Mouse (Mus musculus) E14TG2a.4 (cell line): ENCODE data around the gene Gba.

ENCODE experiments used
- H3K27me3 ChIP-seq: 2 replicates; pipeline ENCODE4 v1.6.1; 2014; ENCODE audit warnings: low read length, control low read depth; ENCODE audit not compliant: insufficient read depth
- H3K36me3 ChIP-seq: 2 replicates; pipeline ENCODE4 v1.6.1; 2014; ENCODE audit warnings: low read length, control low read depth; ENCODE audit not compliant: insufficient read depth
- H3K4me1 ChIP-seq: replicated peaks from 2 replicates; pipeline ENCODE4 v1.6.1; 2014; ENCODE audit warnings: low read depth, low read length, control low read depth
- H3K4me3 ChIP-seq: replicated peaks from 2 replicates; pipeline ENCODE4 v1.5.1; 2014; ENCODE audit warnings: mild to moderate bottlenecking, low read length
- H3K9me3 ChIP-seq: 2 replicates; pipeline ENCODE4 v1.6.1; 2014; ENCODE audit warnings: low read length, control low read depth
- CTCF ChIP-seq: conservative IDR thresholded peaks from 2 replicates; pipeline ENCODE4 v1.5.1; 2014; ENCODE audit warnings: low read length
- NANOG ChIP-seq: IDR thresholded peaks from 2 replicates; pipeline ENCODE4 v1.6.1; 2014; ENCODE audit warnings: borderline replicate concordance, low read length, mixed read lengths
- POU5F1 ChIP-seq: IDR thresholded peaks from 2 replicates; pipeline ENCODE4 v1.6.1; 2014; ENCODE audit warnings: low read length, borderline replicate concordance

The Gba gene

DNA sequence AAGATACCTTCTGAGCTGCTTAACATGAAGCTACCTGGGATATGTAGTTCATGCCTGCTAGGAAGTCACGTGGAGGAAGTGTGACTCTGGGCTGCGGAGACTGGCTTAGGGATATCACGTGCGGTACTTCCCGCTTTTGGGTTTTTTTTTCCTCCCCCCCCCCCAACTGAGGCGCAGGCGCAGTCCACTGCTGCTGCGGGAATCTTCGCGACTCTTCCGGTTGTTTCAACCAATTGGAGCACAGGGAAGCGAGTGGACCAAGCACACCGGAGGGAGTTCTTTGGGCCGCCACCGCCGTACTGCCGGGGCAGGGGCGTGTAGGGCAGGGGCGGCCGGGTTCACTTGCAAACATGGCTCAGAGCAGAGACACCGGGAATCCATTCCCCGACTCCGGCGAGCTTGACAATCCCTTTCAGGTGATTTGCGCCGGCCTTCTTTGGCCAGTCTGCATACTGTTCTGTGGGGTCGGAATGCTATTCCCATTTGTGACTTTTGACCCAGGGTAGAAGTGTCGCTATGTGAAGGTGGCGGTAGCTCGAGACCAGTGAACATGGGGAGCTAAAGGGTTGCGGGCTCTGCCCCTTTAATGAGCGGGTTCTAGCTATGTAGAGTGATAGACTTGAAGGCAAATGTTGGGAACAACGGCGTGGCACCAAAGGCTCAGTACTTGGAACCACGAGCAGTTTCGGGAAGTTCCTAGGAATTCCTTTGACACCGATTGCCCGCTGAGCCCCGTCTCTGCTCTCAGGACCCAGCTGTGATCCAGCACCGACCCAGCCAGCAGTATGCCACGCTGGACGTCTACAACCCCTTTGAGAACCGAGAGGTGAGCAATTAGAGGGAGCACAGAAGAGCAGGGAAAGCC is 25.3 kb upstream of the Gba start, which contains the start of gene Scamp3:
Gene Scamp3 (plus strand): TSS at position 232 of the 865 bp plus-strand sequence.
- Histone ChIP-seq H3K9me3 (no peaks in the 10 kb centered on the region), H3K36me3 (peaks cover 86% of the 10 kb centered on the region), H3K4me3 (peak within 1 kb of the TSS; percentile 93), H3K4me1 (peaks cover 48% of the 10 kb centered on the region), H3K27me3 (no peaks in the 10 kb centered on the region)
- TF ChIP-seq CTCF (0 out of 2 replicates have a peak, but pooled peaks have one; percentile 0), NANOG (no peak)

DNA sequence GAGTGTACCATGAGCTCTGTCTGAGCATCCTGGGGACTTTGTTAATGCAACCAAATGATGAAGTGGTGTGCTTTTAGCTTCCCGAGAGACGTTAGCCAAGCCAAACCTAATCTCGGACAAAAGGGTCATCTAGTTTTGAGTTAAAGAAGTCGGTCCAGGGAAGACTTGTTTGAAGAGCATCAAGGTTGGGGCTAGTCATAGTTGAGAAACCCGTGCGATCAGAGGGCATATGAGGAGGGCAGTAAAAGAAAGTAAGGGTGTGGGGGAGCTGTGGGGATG is 24.7 kb upstream of the Gba start:
- H3K36me3 ChIP-seq, result peaks cover 83% of the 10 kb centered on the region
- peaks cover 53% of the 10 kb centered on the region for H3K4me1 ChIP-seq
- H3K4me3 ChIP-seq, result peak overlapping the region; percentile 93
- no peaks in the 10 kb centered on the region for H3K9me3 ChIP-seq
- TF ChIP-seq POU5F1 (no peak), CTCF (no peak), NANOG (no peak)
- no peaks in the 10 kb centered on the region for H3K27me3 ChIP-seq

DNA sequence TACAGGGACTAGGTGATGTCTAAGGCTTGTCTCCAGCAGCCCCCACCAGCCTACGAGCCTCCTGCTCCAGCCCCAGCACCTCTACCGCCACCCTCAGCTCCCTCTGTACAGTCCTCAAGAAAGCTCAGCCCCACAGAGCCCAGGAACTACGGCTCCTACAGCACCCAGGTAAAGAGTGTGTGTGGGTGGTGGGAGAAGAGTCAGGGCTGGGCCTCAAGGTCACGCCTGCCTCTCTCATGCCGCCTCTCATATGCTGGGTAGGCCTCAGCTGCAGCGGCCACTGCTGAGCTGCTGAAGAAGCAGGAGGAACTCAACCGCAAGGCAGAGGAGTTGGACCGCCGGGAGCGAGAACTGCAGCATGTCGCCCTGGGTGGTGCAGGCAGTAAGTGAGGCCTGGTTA is 23.7 kb upstream of the Gba start:
- Histone ChIP-seq H3K27me3 (peaks cover 4% of the 10 kb centered on the region), H3K4me3 (peak overlapping the region; percentile 93), H3K4me1 (peaks cover 62% of the 10 kb centered on the region), H3K9me3 (no peaks in the 10 kb centered on the region), H3K36me3 (peaks cover 73% of the 10 kb centered on the region)
- TF ChIP-seq NANOG (no peak), POU5F1 (no peak), CTCF (no peak)

DNA sequence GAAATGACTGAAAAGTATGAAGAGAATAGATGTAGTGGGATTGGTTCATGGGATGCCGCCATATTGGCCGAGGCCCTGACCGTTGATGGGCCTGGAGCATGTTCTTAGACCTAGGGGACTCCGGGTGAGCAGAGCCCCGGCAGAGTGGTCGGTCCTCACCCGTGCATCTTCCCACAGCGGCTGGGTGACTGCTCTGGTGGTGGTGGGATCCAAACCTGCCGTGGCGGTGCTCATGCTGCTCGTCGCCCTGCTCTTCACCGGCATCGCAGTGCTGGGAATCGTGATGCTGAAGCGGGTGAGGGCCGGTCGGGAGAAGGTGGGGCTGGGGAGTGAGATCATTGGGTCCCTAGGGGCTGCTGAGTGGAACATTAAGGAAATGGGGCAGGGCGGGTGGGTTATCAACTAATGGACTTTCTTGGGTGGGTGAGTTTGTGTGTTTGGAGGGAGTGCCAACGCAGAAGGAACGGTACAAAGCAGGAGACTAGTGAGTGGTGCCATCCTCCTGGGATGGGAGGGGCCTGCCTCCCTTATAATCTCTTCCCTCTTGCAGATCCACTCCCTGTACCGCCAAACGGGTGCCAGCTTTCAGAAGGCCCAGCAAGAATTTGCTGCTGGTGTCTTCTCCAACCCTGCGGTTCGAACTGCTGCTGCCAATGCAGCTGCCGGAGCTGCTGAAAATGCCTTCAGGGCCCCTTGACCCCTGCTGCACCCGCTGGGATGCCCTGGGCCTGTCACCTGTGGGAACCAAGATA is 20.8 kb upstream of the Gba start:
- H3K27me3 ChIP-seq, result peaks cover 25% of the 10 kb centered on the region
- peak overlapping the region; percentile 85 for H3K4me3 ChIP-seq
- H3K36me3 ChIP-seq, result peaks cover 45% of the 10 kb centered on the region
- no peaks in the 10 kb centered on the region for H3K9me3 ChIP-seq
- H3K4me1 ChIP-seq, result peaks cover 80% of the 10 kb centered on the region
- TF ChIP-seq POU5F1 (no peak), NANOG (no peak), CTCF (no peak)

DNA sequence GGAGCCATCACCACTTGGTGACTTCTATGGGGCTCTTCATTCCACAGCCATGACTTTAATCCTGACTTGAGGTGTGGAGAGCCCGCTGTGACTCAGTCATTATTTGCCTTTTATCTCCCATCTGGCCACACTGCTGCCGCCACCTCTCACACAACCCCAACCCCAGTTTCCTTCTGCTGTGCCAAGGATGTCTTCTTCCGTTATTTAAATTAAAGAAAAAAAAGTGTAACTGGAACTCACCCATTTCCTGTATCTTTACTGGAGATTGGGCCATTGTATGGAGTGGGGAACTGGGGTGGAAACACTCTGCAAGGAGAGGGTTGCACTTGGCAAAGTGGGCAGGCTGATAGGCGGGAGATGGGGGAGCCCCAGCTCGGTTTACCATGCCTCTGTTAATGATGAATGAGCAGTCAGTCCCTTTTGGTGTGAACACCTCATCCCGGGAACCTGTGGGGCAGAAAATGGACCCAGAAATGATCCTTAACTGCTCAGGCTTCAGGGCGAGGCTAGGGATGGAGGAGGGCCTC is 20.1 kb upstream of the Gba start:
- no peak for TF ChIP-seq CTCF
- no peak for TF ChIP-seq NANOG
- no peak for TF ChIP-seq POU5F1
- peak overlapping the region; percentile 85 for H3K4me3 ChIP-seq
- peaks cover 45% of the 10 kb centered on the region for H3K36me3 ChIP-seq
- H3K4me1 ChIP-seq, result peaks cover 86% of the 10 kb centered on the region
- peaks cover 32% of the 10 kb centered on the region for H3K27me3 ChIP-seq
- no peaks in the 10 kb centered on the region for H3K9me3 ChIP-seq

DNA sequence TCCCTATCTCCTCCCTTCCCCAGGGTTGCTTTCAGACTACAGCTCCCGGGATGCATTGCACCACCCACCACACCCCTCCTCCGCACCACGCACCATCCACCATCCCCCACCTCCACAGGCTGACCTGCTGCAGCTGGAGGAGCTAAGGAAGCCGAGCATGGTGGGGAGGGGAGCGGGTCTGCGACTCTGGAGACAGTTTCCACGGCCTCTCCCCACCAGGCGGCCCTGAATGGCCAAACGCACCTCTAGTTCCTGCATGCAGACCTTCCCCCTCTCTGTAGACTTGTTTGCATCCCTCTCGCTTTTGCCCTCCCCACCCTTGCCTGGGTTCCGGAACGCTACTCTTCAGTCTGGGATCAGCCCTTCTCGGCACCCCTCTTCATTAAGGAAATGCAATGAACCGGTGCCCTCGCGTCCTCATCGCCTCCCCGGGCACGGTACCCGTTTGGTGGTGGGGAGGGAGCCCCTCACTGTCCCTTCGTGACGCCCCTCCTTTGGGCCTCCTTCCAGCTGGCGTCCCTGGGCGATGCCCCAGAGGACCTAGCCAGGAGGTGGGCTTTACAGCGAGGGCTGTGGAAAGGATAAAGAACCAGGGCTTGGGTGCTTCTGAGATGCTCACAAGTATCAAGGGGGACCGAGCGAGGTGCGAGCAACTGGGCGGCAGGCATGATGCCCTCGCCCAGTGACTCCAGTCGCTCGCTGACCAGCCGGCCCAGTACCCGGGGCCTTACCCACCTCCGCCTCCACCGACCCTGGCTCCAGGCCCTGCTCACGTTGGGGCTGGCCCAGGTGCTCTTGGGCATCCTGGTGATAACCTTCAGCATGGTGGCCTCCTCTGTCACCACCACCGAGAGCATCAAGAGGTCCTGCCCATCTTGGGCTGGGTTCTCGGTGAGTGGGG is 19.4 kb upstream of the Gba start, which contains the start of gene Fam189b:
Gene Fam189b (plus strand): TSS at position 86 of the 901 bp plus-strand sequence.
- Histone ChIP-seq H3K4me3 (peak within 1 kb of the TSS; percentile 85), H3K27me3 (peaks cover 39% of the 10 kb centered on the region)

DNA sequence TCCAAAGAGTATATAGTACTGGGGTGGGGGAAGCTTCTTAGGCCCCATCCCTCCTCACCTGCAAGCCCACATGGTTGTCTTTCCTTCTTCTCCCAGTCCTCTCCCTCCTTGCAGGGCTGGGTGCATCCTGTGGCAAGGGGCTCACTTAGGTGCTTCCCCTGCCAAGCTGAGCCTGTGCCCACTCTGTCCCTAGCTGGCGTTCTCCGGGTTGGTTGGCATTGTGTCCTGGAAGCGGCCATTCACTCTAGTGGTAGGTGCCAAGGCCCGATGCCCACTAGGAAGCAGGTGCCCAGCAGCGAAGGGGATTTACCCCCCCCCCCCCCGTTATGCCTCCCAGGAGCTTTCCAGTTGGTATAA is 18.8 kb upstream of the Gba start:
- no peak for TF ChIP-seq CTCF
- no peak for TF ChIP-seq NANOG
- TF ChIP-seq POU5F1, result no peak
- Histone ChIP-seq H3K9me3 (no peaks in the 10 kb centered on the region), H3K36me3 (peaks cover 39% of the 10 kb centered on the region), H3K4me1 (peaks cover 87% of the 10 kb centered on the region), H3K27me3 (peaks cover 41% of the 10 kb centered on the region), H3K4me3 (peak overlapping the region; percentile 85)

More for the DNA sequence above, 19.4 kb upstream of the Gba start, which contains the start of gene Fam189b:
- TF ChIP-seq POU5F1, result no peak
- TF ChIP-seq NANOG, result no peak
- no peak for TF ChIP-seq CTCF
- Histone ChIP-seq H3K36me3 (peaks cover 45% of the 10 kb centered on the region), H3K9me3 (no peaks in the 10 kb centered on the region), H3K4me1 (peaks cover 87% of the 10 kb centered on the region)
